21 mouse cellular contexts compared by ENCODE assay signal in genomic region chr16:28821774-28822173, GRCm38 (mm10).
DNase-seq lines count a peak whose midpoint lies in the region; ATAC-seq lines count a peak whose summit lies in the region.
"Had no signal": no experiment of that assay in that cellular context is flagged by ENCODE, and none has a peak within 500 bp of the region (broad histone marks: within the 10 kb centered on the region; RNA-seq: fewer than 3 reads in every experiment).

No protein-coding gene starts in this region.

- WGBS in neural tube, embryonic 13.5 days = 56% methylated on average over 6 of the region's 6 CpGs
- 43% methylated on average over 6 of the region's 6 CpGs for WGBS in neural tube, embryonic 14.5 days
- 34% methylated on average over 6 of the region's 6 CpGs for WGBS in neural tube, embryonic 15.5 days

- DNase-seq in neural tube, embryonic 10.5 days (ENCODE audit: extremely low spot score, low spot score) = no peak
- no peak for DNase-seq in layer of hippocampus, adult 9-11 months
- DNase-seq in gastrocnemius, postnatal 25 days = no peak
- DNase-seq: adrenal gland, adult 2 months; adrenal gland, adult 8-10 months; adrenal gland, postnatal 10 days; adrenal gland, postnatal 14 days; adrenal gland, postnatal 25 days; adrenal gland, postnatal 36 days; B cell, adult 2 months; cerebellum, adult 11 months; cerebellum, adult 11-12 months; cerebellum, adult 18-20 months had no signal

- H3K4me3 ChIP-seq in neural tube, embryonic 13.5 days = no peak overlapping the region
- no peak overlapping the region for H3K4me3 ChIP-seq in neural tube, embryonic 14.5 days (ENCODE audit: low read depth, low read length)
- H3K4me3 ChIP-seq in neural tube, embryonic 15.5 days (replicated peaks) = no peak overlapping the region

- 0 out of 2 replicates have a peak, but pooled peaks have one; percentile 5 for ATAC-seq in neural tube, embryonic 13.5 days (ENCODE audit: low read depth)
- ATAC-seq in neural tube, embryonic 14.5 days (ENCODE audit: low read depth) = peak; percentile 56; the same call in 1 of the 2 replicates
- 0 out of 2 replicates have a peak, but pooled peaks have one; percentile 51 for ATAC-seq in neural tube, embryonic 15.5 days (ENCODE audit: low FRiP score)
- ATAC-seq: activated CD4-positive, CD25-positive, alpha-beta regulatory T cell, adult 4 months; CD4-positive, CD25-positive, alpha-beta regulatory T cell, adult 4 months; Patski had no signal

- H3K27ac ChIP-seq in neural tube, embryonic 13.5 days (replicated peaks) = no peak overlapping the region; the same call in 1 of the 2 replicates
- H3K27ac ChIP-seq in neural tube, embryonic 14.5 days (ENCODE audit: low read depth, low read length) = no peak overlapping the region
- H3K27ac ChIP-seq in neural tube, embryonic 15.5 days (replicated peaks) = 0 out of 2 replicates have a peak overlapping the region, but pooled peaks have one; percentile 45

- no peaks in the 10 kb centered on the region for H3K9me3 ChIP-seq in neural tube, embryonic 13.5 days
- no peaks in the 10 kb centered on the region for H3K9me3 ChIP-seq in neural tube, embryonic 14.5 days (ENCODE audit: control insufficient read depth, low read length)
- H3K9me3 ChIP-seq in neural tube, embryonic 15.5 days (replicated peaks) = no peaks in the 10 kb centered on the region

- no peak overlapping the region for H3K9ac ChIP-seq in neural tube, embryonic 13.5 days
- H3K9ac ChIP-seq in neural tube, embryonic 14.5 days (replicated peaks; ENCODE audit: low read depth, low read length) = no peak overlapping the region
- no peak overlapping the region for H3K9ac ChIP-seq in neural tube, embryonic 15.5 days (replicated peaks)

- H3K4me2 ChIP-seq in neural tube, embryonic 13.5 days = no peak overlapping the region
- no peak overlapping the region for H3K4me2 ChIP-seq in neural tube, embryonic 14.5 days (ENCODE audit: low read depth, low read length)
- no peak overlapping the region for H3K4me2 ChIP-seq in neural tube, embryonic 15.5 days

- peaks cover 12% of the 10 kb centered on the region for H3K4me1 ChIP-seq in neural tube, embryonic 13.5 days (replicated peaks)
- H3K4me1 ChIP-seq in neural tube, embryonic 14.5 days (ENCODE audit: control insufficient read depth, insufficient read depth, low read length) = no peaks in the 10 kb centered on the region
- peaks cover 17% of the 10 kb centered on the region for H3K4me1 ChIP-seq in neural tube, embryonic 15.5 days

- no peaks in the 10 kb centered on the region for H3K36me3 ChIP-seq in neural tube, embryonic 13.5 days
- no peaks in the 10 kb centered on the region for H3K36me3 ChIP-seq in neural tube, embryonic 14.5 days (ENCODE audit: control insufficient read depth, insufficient read depth, low read length)
- peaks cover 5% of the 10 kb centered on the region for H3K36me3 ChIP-seq in neural tube, embryonic 15.5 days
- H3K36me3 ChIP-seq: G1E had no signal

- no peaks in the 10 kb centered on the region for H3K27me3 ChIP-seq in neural tube, embryonic 13.5 days
- no peaks in the 10 kb centered on the region for H3K27me3 ChIP-seq in neural tube, embryonic 14.5 days (ENCODE audit: control insufficient read depth, insufficient read depth, low read length)
- no peaks in the 10 kb centered on the region for H3K27me3 ChIP-seq in neural tube, embryonic 15.5 days (replicated peaks)
- H3K27me3 ChIP-seq: CH12.LX had no signal

Comparison
In these comparisons a context has a peak if more than half of its experiments do, and no peak if none do; other contexts are left out.
1. ATAC-seq: peak in every context shown above with its lines; median percentile 56 in neural tube, embryonic 14.5 days; 51 in neural tube, embryonic 15.5 days; 5 in neural tube, embryonic 13.5 days.